Mouse (Mus musculus) WW6 (cell line): ENCODE measurements around the gene Kank1.

Experiments used
- DNase-seq: peaks from one replicate; pipeline ENCODE4 v3.0.0-alpha.2; 2013; ENCODE audit warnings: low read depth, low spot score

Gene Kank1

DNA sequence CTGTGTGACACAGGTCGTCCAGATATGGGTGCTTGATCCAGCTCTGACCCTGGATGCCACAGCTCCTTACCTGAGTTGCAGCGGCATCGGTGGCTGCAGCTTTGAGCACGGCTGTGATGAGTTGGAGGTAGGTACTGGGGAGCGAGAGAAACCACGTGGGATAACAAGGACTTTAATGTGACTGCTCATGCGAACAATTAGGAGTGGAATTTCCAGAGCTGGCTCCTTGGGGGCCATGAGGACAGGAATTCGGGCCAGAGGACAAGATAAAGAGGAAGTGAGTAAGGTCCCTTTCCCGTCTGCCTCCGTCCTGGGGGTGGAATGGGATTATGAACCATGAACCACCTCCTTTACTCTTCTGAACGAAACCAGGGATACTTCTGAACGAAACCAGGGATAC, 129.8 kb downstream of the Kank1 start:
- DNase-seq: no peak

DNA sequence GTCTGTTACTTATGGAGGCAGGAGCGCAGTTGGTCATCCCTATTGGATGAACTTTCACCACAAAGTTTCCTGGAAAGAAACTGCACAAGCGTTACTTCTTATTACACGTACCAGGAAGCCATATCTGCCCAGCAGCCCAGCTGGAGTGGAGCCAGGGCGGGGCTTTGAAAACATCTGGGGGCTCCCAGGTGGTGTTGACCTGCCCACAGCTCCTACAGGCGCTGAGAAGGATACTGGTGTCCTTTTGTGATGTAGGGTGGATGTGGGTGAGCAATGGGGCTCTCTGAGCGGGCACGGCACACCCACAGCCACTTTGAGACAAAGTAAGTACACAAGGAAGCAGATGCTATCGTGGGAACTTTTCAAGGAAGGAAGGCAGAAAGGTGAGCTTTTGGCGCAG, 133.7 kb downstream of the Kank1 start:
- DNase-seq: no peak

DNA sequence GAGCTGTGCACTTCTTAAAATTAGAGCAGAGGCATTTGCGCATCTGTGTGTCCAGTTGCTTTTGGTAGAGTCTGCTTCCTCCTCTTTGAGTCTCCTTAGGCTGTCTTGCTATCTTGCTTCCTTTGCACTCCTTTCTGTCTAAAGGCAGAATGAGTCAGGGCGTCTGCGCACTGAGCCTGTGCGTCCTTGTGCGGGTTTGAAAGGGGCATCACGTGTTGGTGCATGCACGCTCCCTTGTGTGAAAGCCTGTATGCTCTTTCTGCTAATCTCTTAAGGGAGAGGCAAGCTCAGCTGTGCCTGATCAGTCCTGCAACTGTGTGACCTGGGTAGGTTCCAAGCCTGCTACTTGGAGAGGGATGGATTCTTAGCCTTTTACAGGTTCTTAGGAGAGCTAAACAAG, 136.0 kb downstream of the Kank1 start:
- no peak for DNase-seq

DNA sequence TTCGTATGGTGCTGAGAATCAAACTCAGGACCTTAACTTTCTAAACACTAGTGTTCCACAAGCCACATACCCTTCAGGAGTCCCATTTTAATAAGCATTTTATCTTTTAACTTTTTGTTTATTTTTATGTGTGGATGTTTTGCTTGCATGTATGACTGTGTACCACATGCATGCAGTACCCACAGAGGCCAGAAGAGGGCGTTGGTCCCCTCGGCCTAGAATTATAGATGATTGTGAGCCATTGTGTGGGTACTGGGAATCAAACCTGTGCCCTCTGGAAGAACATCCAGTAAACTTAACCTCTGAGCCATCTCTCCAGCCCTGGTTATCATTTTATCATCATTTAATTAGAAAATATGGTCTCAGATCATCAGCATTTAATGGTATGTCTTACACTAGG, 136.8 kb downstream of the Kank1 start:
- DNase-seq: no peak

DNA sequence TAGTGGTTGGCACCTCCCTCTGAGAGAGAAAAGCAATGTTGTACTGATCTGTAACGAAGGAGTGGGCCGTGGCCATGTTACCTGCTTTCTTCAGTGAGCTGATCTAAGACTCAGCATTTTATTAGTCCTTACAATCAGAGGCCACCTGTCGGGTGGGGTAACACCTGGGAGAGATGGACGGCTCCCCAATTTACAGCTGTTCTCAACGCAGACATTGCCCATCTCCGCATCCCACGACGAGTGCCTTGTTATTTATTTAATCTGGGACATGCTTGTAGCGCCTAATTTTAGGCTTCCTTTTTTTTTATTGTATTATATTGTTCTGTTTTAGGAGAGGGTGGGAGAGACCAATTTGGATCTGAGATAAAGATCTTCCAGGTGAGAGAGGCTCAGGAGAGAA, 137.4 kb downstream of the Kank1 start:
- no peak for DNase-seq

DNA sequence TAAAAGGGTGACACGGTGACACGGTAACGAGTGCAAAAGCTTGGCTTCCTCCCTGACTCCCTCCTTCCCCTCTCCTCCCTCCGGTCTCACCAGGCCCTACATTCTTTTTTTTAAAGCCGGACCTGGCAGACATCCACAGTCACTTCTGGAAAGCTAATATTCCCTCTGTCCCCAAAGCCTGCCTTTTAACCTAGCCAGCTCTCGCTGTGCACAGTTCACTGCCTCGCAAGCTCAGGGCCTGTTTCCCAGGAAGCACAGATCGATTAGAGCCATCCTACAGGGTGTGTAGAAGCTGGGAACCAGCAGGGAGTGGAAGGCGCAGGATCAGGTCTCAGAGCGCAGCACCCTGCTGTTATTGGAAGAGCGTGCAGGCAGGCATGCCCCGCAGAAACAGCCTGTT, 138.2 kb downstream of the Kank1 start:
- peak; percentile 16 for DNase-seq

DNA sequence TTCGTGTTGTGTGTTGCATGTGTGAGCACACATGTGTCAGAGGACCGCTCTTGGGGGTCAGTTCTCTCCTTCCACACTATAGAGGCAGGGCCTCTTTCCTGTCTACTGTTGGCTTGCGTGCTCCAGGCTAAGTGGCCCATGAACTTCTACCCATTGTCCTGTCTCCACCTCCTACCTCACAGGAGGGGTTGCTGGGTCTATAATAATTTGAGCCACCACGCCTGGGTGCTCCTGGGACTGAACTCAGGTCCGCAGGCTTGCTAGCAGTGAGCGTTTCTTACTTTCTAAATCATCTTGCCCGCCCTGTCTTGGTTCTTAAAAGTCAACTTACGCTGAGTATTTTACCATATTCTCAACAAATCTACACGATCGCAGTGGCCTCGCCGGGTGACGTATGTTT, 140.1 kb downstream of the Kank1 start:
- DNase-seq: no peak

DNA sequence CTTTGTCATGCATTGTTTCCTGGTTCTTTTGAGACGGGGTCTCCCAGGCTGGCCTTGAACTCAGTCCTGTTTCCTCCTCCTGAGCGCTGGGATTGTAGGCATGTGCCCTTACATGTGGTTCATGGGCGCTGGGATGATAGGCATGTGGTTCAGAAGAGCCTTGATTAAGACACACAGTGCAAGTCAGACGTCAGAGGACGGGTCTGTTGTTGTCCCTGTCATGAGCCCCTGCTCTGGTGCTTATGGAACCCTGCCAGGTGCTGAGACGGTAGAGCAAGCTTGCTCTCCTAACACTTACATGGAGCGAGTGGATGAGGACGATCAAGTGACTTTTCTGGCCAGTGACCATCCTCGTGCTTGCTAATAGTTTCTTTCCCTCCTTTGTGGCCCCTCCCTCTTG, 143.9 kb downstream of the Kank1 start:
- DNase-seq: no peak

DNA sequence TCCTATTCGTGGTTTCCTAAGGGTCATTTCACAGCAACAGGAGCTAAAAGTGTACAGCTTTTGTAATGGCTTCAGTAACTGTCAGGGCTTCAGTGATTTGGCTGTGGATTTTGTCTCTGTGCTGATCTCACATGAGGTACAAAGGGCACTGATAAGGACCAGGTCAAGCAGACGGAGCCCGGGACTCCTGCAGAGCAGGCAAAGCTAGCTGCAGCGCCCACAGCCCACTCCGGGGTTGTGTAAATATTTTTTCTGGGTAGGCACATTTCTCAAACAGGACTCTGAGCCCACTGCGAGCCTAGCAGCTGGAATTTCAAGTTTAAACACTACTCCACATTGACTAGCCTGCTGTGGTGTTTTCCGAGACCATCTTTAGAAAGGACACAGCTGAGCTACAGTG, 145.2 kb downstream of the Kank1 start:
- DNase-seq: no peak

DNA sequence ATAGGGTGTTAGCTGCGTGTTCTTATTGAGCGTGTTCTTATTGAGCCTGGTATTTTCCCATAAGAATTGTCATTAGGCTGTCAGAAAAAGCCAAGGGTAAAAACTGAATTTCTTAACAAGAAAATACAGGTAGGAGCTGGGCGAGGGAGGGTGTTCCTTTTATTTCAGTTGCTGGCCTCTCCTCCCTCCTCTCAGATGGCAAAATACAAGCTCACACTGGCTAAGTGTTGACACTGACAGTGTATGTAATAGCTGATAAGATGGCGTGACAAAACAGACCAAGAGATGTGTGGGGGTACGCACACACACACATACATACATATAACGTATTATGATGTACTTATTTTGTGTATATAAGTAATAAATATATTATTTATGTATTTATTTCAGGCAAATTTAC, 145.7 kb downstream of the Kank1 start:
- no peak for DNase-seq

DNA sequence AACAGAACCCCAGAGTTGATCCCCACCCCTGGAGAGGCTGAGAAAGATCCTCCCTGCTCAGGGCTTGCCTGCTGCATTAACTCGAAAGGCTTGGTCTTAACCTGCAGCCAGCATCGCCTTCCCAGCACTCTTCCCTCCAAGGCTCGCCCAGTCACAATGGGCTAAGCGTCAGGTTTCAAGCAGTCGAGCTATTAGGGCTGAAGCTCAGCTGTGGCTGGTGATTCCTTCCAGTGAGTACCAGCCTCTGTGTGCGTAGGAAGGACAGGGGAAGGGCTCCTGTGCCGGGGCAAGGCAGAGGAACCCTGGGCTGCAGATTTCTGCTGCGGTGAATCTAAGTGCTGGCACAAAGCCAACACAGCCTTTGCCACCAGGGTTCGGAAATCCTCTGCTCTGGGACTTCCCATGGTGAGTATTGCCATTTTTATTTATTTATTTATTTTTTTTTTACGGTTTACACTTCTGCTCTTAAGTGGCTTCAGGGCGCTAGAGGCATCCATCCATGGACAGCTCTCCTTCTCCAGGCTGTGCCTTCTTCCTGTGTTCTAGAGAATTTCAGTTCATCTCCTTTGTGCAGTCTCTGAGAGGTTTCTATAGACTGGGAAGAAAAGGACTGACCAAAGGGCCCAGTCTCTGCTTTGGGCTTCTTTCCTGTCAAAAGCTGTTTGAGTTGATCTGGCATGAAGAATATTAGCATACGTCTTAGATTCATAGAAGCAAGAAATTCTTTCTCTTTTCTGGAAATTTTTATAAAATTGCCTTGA, 146.8 kb downstream of the Kank1 start:
- DNase-seq: no peak

DNA sequence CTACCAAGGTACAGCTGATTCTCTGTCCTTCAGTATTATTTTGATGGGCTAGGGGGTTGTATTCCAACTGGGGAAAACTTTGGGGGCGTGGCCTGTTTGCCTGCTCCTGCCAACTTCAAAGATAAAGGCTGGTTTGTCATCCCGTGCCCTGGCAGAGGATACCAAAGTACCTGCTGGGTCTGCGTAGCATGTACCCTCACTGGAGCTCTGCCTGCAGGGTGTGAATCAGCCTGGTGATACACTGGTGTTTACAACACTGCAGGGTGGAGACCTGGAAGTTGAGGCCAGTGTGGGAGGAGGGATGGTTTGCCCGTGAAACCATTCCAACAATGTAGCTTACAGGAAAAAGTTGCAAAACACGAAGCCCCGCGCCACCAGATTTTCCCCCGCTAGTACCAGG, 149.2 kb downstream of the Kank1 start:
- DNase-seq: no peak

DNA sequence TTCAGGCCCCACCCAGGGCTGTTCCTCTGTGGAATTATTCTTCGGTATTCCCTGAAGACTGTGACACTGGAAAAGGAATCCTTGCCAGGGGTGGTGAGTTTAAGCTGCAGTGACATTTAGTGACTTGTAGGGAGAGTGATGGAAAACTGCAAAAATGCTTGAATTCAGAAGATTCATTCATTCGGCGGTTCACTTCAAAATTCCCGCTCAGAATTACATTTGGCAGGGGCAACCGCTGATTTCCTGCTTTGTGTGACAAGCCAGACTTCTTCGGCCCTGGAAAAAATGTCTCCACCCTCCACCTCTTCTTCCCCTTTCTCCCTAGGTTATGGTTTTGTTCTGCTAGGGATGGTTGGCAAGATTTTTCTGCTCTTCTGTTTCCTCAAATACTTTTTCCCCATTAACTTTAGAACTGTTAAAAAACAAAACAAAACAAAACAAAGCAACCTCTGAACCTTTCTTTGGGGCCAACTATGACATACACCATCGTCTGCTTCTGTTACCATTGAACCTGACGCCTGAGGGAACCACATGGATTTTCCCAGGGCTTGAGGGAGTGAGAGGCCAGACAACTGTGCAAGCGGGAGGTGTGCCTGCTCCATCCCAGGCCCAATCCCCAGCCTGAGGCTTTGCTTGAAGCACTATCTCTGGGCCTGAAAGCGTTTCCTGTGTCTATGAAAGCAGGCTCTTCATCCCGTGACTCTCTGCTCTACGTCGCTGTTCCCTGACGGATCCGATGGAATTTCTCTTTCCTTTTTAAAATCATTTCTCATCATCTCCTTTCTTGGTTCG, 150.1 kb downstream of the Kank1 start:
- DNase-seq: no peak

DNA sequence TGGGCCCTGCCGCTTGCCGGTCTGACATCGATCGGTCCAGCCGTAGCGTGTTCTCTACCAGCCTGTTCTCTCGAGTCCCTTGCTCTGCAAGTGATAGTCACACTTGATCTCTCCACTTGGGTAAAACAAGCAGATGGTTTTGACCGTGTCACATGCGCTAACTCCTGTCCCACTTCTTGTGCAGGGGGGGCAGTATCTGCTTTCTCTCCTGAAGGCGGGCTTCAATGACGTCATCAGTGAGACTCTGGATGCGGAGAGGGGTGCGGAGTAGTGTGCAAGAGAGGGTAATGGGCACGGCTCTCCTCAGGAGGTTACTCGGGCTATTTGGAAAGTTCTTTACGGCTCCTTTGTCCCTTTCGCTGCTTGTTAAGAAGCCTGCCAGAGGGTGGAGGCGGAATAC, 151.1 kb downstream of the Kank1 start:
- no peak for DNase-seq

DNA sequence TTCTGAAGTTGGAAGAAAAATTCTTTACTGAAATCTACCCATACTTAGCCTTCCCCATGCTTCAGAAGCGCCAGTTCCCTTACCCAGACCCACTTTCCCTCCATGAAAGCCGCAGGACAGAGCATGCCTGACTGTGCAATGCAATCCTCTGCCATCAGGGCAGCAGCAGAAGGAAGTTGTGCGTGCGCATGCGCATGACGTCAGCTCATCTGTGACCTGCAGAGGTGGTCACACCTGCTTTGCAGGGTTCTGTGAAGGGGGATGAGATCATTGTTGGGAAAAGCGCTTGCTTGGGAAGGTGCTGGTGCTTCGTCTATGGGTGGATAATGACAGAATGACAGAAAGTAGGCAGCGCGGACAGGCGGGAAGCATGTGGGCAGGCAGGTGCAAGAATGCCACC, 155.4 kb downstream of the Kank1 start:
- no peak for DNase-seq

DNA sequence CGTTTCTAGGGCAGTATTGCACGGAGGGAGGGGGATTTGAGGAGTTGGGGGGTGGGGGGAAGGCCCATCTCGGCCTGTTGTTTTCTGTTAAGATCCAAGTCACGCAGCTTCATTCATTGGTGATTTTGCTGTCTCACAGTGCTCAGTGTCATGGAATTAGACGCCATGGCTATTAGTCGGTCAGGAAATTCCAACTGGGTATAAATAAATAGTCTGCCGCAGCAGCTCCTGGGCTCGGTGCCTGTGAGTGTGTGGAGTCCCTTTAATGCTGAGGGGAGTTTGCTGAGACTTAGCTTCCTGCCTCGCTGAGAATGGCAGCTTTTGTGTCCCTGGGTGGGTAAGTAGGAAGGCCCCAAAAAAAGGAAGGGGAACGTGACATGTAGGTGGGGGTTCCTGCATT, 158.3 kb downstream of the Kank1 start:
- no peak for DNase-seq

DNA sequence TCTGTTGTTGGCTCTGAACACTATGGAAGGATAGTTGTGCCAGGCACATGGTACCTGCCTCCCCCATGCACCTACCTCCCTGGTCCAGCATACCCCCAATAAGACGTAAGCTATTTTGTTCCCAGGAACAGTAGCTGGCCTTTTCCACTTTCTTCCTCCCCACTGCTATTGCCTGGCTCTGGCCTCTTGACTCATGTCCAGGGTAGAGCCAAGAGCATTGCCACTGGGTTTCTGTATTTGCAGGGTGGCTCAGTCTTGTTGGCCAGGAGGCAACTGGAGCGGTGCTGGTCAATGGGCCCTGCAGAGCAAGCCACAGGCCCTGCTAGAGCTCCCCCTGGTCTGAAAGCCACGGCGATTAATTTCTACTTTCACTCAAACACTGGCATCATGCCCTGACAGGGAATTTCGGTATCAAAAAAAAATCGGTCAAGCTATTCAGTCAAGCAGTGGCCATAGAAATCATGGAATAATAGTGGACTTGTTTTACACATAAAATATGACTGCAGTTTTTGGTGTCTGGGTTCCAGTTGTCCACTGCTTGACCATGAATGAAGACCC, 160.0 kb downstream of the Kank1 start:
- DNase-seq: no peak

DNA sequence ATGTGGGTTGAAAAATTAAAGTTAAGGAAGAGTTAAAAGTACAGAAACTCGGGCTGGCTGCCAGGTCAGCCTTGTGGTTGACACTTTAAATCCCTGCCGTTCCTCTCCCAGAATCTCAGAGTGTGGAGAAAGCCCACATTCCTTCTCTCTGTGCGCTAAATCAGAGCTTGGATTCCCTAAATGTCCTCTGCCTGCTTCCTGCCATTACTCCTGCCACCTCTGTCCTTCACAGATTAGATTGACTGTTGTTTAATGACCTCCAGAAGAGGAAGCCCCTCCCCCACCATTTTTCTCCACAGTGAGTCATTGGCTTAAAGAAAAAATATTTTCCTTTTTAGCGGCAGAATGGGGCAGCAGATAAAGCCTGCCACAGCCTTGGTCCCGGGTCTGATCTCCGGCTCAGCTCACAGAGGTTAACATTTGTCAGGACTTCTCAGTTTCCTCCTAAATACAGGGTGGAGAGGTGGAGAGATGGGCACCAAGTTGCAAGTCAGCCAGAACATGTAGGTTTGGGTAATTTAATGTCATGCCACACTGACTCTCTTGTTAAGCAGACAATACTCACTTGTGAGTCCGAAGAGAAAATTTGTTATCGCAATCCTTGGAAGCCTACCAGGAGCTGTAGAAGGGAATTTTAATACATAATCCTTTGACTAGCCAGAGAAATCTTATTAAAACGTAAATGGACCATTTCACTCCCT, 162.9 kb downstream of the Kank1 start:
- DNase-seq: no peak

DNA sequence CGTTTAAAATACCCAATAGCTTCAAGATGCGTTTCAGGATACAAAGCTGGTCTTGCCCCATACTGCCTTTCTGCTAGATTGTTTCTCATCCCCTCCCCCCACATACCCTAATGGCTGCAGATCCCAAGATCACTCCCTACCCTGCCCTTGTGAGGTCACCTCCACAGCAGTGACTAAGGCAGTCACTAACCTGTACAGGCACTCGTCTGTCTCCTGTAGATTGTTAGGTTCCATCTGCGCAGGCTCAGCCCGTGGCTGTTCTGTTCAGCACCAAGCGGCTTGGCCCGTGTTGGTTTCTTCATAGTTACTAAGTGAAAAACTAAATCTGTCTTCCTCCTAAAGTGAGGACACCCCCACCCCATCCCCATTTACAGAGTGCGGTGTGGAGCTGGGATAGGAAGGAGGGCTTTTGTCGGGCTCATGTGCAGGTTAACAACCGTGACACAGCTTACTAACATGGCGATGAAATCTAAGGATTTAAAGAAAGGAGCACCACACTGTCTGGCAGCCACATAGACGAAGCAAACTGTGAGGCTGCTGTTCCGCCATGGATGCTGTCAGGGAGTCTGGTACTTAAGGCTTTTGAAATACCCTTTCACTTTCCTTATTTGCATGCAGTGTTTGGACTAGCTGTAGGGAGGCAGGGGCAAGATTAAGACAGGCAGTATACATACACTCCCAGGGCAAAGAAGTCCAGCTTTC, 163.6 kb downstream of the Kank1 start:
- no peak for DNase-seq

DNA sequence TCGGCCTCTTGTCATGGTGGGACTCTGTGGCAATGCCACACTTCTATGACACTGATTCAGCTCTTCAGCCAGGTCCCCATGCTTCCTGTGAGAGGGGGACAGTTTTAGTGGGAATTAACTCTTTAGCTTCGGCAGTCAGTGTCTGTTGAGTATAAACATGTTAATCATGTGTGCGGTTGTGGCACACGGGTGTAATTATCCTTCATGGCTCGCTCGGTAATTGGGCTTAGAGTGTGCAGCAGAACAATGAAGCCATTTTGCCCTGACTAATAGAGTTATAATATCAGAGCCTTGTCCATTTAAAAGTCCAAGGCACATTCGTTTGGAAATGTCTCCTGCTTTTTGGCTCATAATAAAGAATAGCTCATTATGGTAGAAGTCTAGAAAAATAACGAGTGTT, 164.7 kb downstream of the Kank1 start:
- DNase-seq: no peak

DNA sequence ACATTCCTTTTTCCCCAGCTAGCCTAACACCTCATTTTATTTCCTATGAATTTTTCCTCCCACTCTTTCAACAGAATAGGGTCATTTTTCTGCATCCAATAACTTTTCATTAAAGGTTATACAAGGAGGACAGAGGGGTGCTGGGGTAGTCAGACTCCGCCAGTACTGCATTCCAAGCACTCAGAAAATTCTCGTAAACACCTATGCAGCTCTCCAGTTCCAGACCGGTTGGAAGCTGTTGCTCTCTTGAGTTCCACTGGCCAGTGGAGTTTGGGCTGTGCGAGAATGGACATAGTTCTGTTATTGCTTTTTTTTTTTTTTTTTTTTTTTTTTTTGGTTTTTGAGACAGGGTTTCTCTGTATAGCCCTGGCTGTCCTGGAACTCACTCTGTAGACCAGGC, 167.4 kb downstream of the Kank1 start:
- no peak for DNase-seq

DNA sequence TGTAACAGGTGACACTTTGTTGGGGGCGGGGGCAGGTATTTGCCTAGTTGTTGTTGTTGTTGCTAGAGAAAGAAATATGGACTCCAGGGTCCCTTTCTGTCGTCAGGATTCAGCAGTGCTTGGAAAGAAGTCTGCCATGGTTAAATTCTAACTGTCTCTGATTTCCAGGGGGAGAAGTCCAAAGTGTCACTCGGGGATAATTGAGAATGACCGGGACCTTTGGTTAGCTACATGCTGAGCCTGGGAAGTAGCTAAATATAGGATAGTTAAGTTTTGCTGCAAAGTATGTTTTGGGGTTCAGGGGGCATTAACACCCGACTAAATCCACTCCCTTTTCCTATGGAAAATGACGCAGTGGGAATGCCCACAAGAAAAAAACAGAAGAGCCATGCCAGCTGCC, 169.2 kb downstream of the Kank1 start:
- no peak for DNase-seq
